Mouse (Mus musculus) myocyte (in vitro differentiated cells): ENCODE measurements around the gene Gcm1. TPM values are rescaled to one million over a fixed set of nuclear protein-coding genes. Genes with fewer than 3 reads are reported as not detected.

ENCODE experiments used
- H3K27me3 ChIP-seq: one replicate; pipeline ENCODE4 v1.6.1; 2011; ENCODE audit not compliant: control insufficient read depth, insufficient read depth, insufficient read length
- H3K36me3 ChIP-seq: one replicate; pipeline ENCODE4 v1.6.1; 2011; ENCODE audit not compliant: control insufficient read depth, insufficient read depth
- H3K4me2 ChIP-seq: one replicate; pipeline ENCODE4 v1.6.1; 2011; ENCODE audit warnings: low read depth, control low read depth
- H3K4me3 ChIP-seq: one replicate; pipeline ENCODE4 v1.5.1; 2011; ENCODE audit warnings: mild to moderate bottlenecking, control low read depth, moderate library complexity
- H3K79me2 ChIP-seq: one replicate; pipeline ENCODE4 v1.6.1; 2011; ENCODE audit not compliant: control insufficient read depth, insufficient read depth
- H3ac ChIP-seq: one replicate; pipeline ENCODE4 v1.6.1; 2011; ENCODE audit not compliant: control insufficient read depth, insufficient read length
- CEBPB ChIP-seq: IDR thresholded peaks from 2 replicates; pipeline ENCODE4 v1.6.1; 2011; ENCODE audit warnings: mild to moderate bottlenecking, moderate library complexity; ENCODE audit not compliant: poor library complexity, insufficient read depth, severe bottlenecking
- E2F4 ChIP-seq: IDR thresholded peaks from one replicate; pipeline ENCODE4 v1.6.1; 2011; ENCODE audit warnings: mild to moderate bottlenecking, control low read depth, moderate library complexity; ENCODE audit not compliant: insufficient read depth
- MAX ChIP-seq: IDR thresholded peaks from one replicate; pipeline ENCODE4 v1.6.1; 2011; ENCODE audit warnings: low read depth, mild to moderate bottlenecking, control low read depth
- MYOD1 ChIP-seq, 3 experiments: IDR thresholded peaks; one replicate each; pipeline ENCODE4 v1.6.1; 2011; ENCODE audit warnings: control low read depth in 2 of 3, low read depth in 2 of 3, mild to moderate bottlenecking in 2 of 3, moderate library complexity in 1 of 3; ENCODE audit not compliant: insufficient read length in 2 of 3, control insufficient read depth in 1 of 3
- MYOG ChIP-seq, 3 experiments: IDR thresholded peaks; one replicate each; pipeline ENCODE4 v1.6.1; 2011; ENCODE audit warnings: control low read depth in 2 of 3, low read depth in 2 of 3, mild to moderate bottlenecking in 2 of 3; ENCODE audit not compliant: insufficient read length in 2 of 3, control insufficient read depth in 1 of 3, insufficient read depth in 1 of 3
- POLR2A ChIP-seq: IDR thresholded peaks from one replicate; pipeline ENCODE4 v1.6.1; 2011; ENCODE audit warnings: low read depth, mild to moderate bottlenecking, control low read depth, moderate library complexity; ENCODE audit not compliant: insufficient read length
- POLR2AphosphoS2 ChIP-seq: IDR thresholded peaks from one replicate; pipeline ENCODE4 v1.6.1; 2011; ENCODE audit warnings: low read depth, control low read depth; ENCODE audit not compliant: insufficient read length
- REST ChIP-seq: IDR thresholded peaks from one replicate; pipeline ENCODE4 v1.6.1; 2011; ENCODE audit warnings: mild to moderate bottlenecking, control low read depth, moderate library complexity; ENCODE audit not compliant: insufficient read depth, insufficient read length
- SRF ChIP-seq: IDR thresholded peaks from one replicate; pipeline ENCODE4 v1.6.1; 2011; ENCODE audit warnings: low read depth; ENCODE audit not compliant: control insufficient read depth, insufficient read length
- TCF12 ChIP-seq: IDR thresholded peaks from one replicate; pipeline ENCODE4 v1.6.1; 2011; ENCODE audit warnings: mild to moderate bottlenecking, control low read depth; ENCODE audit not compliant: poor library complexity, insufficient read depth, severe bottlenecking
- TCF3 ChIP-seq: IDR thresholded peaks from one replicate; pipeline ENCODE4 v1.6.1; 2011; ENCODE audit warnings: low read depth, control low read depth; ENCODE audit not compliant: insufficient read length
- USF1 ChIP-seq: IDR thresholded peaks from one replicate; pipeline ENCODE4 v1.6.1; 2011; ENCODE audit warnings: low read depth, mild to moderate bottlenecking, control low read depth, moderate library complexity
- polyA plus RNA-seq: library from polyadenylated mRNA; unstranded; fragments of >200 nt; fragmentation: generic; extraction: Trizol; gene quantifications from one replicate; pipeline ENCODE4 v1.2.1, GENCODE M21; 2012; ENCODE audit warnings: missing spikeins

Gcm1 gene
- polyA plus RNA-seq, 1 experiment = not detected

- Histone ChIP-seq H3ac (no peak overlapping the region), H3K4me3 (no peak overlapping the region), H3K27me3 (no peaks in the 10 kb centered on the region), H3K4me2 (no peak overlapping the region), H3K79me2 (no peaks in the 10 kb centered on the region), H3K36me3 (peaks cover 37% of the 10 kb centered on the region)
- TF ChIP-seq REST (no peak), USF1 (no peak), MAX (no peak), E2F4 (no peak), MYOG (IDR thresholded peaks at IDR 0.05; ENCODE audit: control insufficient read depth in 1 of 3, insufficient read depth in 1 of 3, insufficient read length in 2 of 3, low read depth in 2 of 3) (no peak), POLR2AphosphoS2 (no peak), CEBPB (no peak), SRF (no peak), TCF12 (no peak)
These were observed 38.2 kb downstream of the Gcm1 start for GRCm38 (mm10) chr9:78089906-78090305.

GRCm38 (mm10) chr9:78090596-78090995 lies 38.9 kb downstream of the Gcm1 start:
- Histone ChIP-seq H3K79me2 (no peaks in the 10 kb centered on the region), H3K4me2 (no peak overlapping the region), H3ac (no peak overlapping the region), H3K27me3 (no peaks in the 10 kb centered on the region), H3K4me3 (no peak overlapping the region), H3K36me3 (peaks cover 39% of the 10 kb centered on the region)
- TF ChIP-seq TCF12 (no peak), MYOG (IDR thresholded peaks at IDR 0.05; ENCODE audit: control insufficient read depth in 1 of 3, insufficient read depth in 1 of 3, insufficient read length in 2 of 3, low read depth in 2 of 3) (no peak), USF1 (no peak), POLR2A (no peak), TCF3 (no peak), CEBPB (no peak), MAX (no peak), SRF (no peak), MYOD1 (IDR thresholded peaks at IDR 0.05; ENCODE audit: control insufficient read depth in 1 of 3, insufficient read length in 2 of 3, low read depth in 2 of 3) (no peak), POLR2AphosphoS2 (no peak), E2F4 (no peak), REST (no peak)

GRCm38 (mm10) chr9:78095686-78096085 lies 44.0 kb downstream of the Gcm1 start:
- Histone ChIP-seq H3K79me2 (no peaks in the 10 kb centered on the region), H3K27me3 (no peaks in the 10 kb centered on the region), H3ac (no peak overlapping the region), H3K4me3 (no peak overlapping the region), H3K4me2 (no peak overlapping the region), H3K36me3 (peaks cover 57% of the 10 kb centered on the region)
- TF ChIP-seq REST (no peak), SRF (no peak), E2F4 (no peak)

- peaks cover 55% of the 10 kb centered on the region for H3K36me3 ChIP-seq
- no peak overlapping the region for H3K4me3 ChIP-seq
- no peaks in the 10 kb centered on the region for H3K79me2 ChIP-seq
- H3K27me3 ChIP-seq = no peaks in the 10 kb centered on the region
- TF ChIP-seq TCF12 (no peak), MAX (no peak), MYOG (IDR thresholded peaks at IDR 0.05; ENCODE audit: control insufficient read depth in 1 of 3, insufficient read depth in 1 of 3, insufficient read length in 2 of 3, low read depth in 2 of 3) (no peak), SRF (no peak), POLR2AphosphoS2 (no peak), TCF3 (no peak), E2F4 (no peak), REST (no peak), POLR2A (no peak), CEBPB (no peak), USF1 (no peak), MYOD1 (IDR thresholded peaks at IDR 0.05; ENCODE audit: control insufficient read depth in 1 of 3, insufficient read length in 2 of 3, low read depth in 2 of 3) (no peak)
- no peak overlapping the region for H3ac ChIP-seq
- no peak overlapping the region for H3K4me2 ChIP-seq
These were observed 44.7 kb downstream of the Gcm1 start for GRCm38 (mm10) chr9:78096376-78096775.

DNA sequence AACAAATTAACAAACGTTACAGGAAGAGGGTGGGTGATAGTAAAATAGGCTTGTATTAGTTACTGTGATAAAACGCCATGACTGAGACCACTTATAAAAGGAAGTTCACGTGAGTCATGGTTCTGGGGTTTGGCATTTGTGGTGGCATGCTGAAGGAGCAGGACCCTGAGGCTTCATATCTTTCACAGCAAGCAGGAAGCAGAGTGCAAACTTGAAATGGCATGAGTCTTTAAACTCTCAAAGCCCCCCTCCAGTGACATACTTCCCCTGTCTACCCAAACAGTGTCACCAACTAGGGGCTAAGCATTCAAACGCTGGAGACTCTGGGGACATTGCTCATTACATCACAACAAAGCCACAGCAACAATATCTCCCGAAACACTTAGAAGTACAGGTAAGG lies 49.2 kb downstream of the Gcm1 start:
- TF ChIP-seq MAX (no peak), USF1 (no peak), POLR2A (no peak), E2F4 (no peak), POLR2AphosphoS2 (no peak), MYOD1 (IDR thresholded peaks at IDR 0.05; ENCODE audit: control insufficient read depth in 1 of 3, insufficient read length in 2 of 3, low read depth in 2 of 3) (no peak), TCF12 (no peak), CEBPB (no peak)
- peaks cover 17% of the 10 kb centered on the region for H3K79me2 ChIP-seq
- no peak overlapping the region for H3K4me2 ChIP-seq
- no peak overlapping the region for H3K4me3 ChIP-seq
- no peak overlapping the region for H3ac ChIP-seq
- H3K27me3 ChIP-seq = no peaks in the 10 kb centered on the region
- peaks cover 34% of the 10 kb centered on the region for H3K36me3 ChIP-seq
